Mouse (Mus musculus) forebrain, embryonic 13.5 days (tissue): ENCODE data around the gene Rpl36-ps4. TPM values are rescaled to one million over a fixed set of nuclear protein-coding genes. Genes with fewer than 3 reads are reported as not detected.
A peak's percentile ranks its signal among the peaks of the same experiment; 100 is the strongest.
"Not testable (repeated sequence)": the region's sequence is repeated elsewhere in the genome, so short reads cannot be mapped to it uniquely, and the experiment has no call there.

ENCODE experiments used
- ATAC-seq: fragments of 200-750 bp; cut with Nextera tagmentation; 2 replicates; pipeline ENCODE4 v1.8.0; 2017
- H3K27ac ChIP-seq: fragments of 300-500 bp; sonication (generic); 2 replicates; pipeline ENCODE4 v1.5.1; 2015; ENCODE audit warnings: inconsistent platforms, mild to moderate bottlenecking, moderate library complexity
- H3K27me3 ChIP-seq: fragments of 300-500 bp; sonication (generic); 2 replicates; pipeline ENCODE4 v1.6.1; 2015; ENCODE audit warnings: mild to moderate bottlenecking, inconsistent platforms
- H3K36me3 ChIP-seq: fragments of 300-500 bp; sonication (generic); 2 replicates; pipeline ENCODE4 v1.6.1; 2015; ENCODE audit warnings: mild to moderate bottlenecking, inconsistent platforms; ENCODE audit not compliant: poor library complexity, severe bottlenecking
- H3K4me1 ChIP-seq: fragments of 300-500 bp; sonication (generic); 2 replicates; pipeline ENCODE4 v1.6.1; 2015; ENCODE audit warnings: inconsistent platforms
- H3K4me2 ChIP-seq: fragments of 300-500 bp; sonication (generic); 2 replicates; pipeline ENCODE4 v1.6.1; 2015; ENCODE audit warnings: inconsistent platforms, mild to moderate bottlenecking, moderate library complexity
- H3K4me3 ChIP-seq: fragments of 300-500 bp; sonication (generic); 2 replicates; pipeline ENCODE4 v1.5.1; 2015; ENCODE audit warnings: mild to moderate bottlenecking, inconsistent platforms
- H3K9ac ChIP-seq: fragments of 300-500 bp; sonication (generic); 2 replicates; pipeline ENCODE4 v1.6.1; 2015; ENCODE audit warnings: mild to moderate bottlenecking, inconsistent platforms
- H3K9me3 ChIP-seq: fragments of 300-500 bp; sonication (generic); replicated peaks from 2 replicates; pipeline ENCODE4 v1.6.1; 2016; ENCODE audit warnings: inconsistent platforms
- WGBS: fragments of 180-500 bp; shearing (Covaris S2); methylation state at CpG from one replicate; pipeline ENCODE4 v1.1.7; 2015; 5-methylcytosine and 5-hydroxymethylcytosine counted together
- polyA plus RNA-seq: library from polyadenylated mRNA; unstranded; fragments of >200 nt; fragmentation: Nextera tagmentation; extraction: Ambion mirVana; gene quantifications from 2 replicates; pipeline ENCODE4 v1.2.1, GENCODE M21; 2015

The Rpl36-ps4 gene
- polyA plus RNA-seq, 1 experiment from 2014 or later = not detected

DNA sequence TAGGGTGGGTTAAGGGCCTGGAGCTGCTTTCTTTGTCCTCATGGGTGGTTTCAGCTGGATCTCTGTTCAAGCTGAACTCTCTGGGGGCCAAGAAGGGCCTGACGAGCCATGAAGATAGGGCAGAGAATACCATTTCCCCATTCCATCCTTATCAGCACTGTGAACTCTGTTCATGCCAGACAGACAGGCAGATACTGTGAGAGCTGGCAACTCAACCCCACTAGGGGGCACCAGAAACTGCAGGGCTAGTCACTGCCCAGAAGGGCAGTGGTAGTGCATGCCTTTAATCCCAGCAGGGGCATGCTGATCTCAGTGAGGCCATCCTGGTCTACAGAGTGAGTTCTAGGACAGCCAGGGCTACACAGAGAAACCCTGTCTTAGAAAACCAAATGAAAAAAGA, 38.2 kb upstream of the Rpl36-ps4 start:
- ATAC-seq = no peak
- Histone ChIP-seq H3K4me3 (no peak overlapping the region), H3K9me3 (no peaks in the 10 kb centered on the region), H3K4me2 (no peak overlapping the region), H3K4me1 (peaks cover 21% of the 10 kb centered on the region), H3K27ac (no peak overlapping the region), H3K9ac (no peak overlapping the region), H3K27me3 (no peaks in the 10 kb centered on the region), H3K36me3 (no peaks in the 10 kb centered on the region)
- WGBS = 76% methylated on average over 1 of the region's 1 CpGs

DNA sequence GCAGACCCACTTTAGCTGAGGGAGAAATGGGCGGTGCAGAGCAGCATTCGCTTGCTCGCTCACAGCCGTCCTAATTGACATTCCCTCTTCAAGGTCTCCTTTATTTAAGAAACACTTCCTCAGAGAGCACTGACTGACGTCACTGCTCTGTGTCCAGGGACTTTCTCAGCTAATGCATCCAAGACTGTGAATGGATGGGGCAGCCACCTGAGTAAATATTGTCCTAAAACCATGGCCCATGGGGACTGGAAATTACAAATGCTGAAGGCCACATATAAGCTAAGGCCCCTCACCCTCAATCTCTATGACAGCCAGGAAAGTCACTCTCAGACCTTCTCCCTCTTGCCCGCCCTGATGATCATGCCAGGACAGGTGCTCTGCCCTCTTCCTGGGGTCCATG, 23.6 kb upstream of the Rpl36-ps4 start:
- 47% methylated on average over 6 of the region's 6 CpGs for WGBS
- Histone ChIP-seq H3K27ac (no peak overlapping the region), H3K4me2 (no peak overlapping the region)

DNA sequence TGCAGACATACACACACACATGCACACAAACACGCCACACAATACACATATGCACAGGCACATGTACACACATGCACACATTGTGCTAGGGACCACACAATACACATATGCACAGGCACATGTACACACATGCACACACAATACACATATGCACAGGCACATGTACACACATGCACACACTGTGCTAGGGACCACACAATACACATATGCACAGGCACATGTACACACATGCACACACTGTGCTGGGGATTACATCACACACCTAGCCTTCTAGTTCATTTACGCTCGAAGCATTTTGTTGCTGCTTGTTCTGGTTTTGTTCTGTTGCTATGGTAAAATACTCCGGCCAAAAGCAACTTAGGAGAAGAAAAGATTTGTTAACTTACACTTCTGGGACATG, 20.1 kb upstream of the Rpl36-ps4 start:
- Histone ChIP-seq H3K36me3 (no peaks in the 10 kb centered on the region), H3K9ac (no peak overlapping the region), H3K4me2 (no peak overlapping the region), H3K27me3 (no peaks in the 10 kb centered on the region), H3K4me3 (no peak overlapping the region), H3K27ac (no peak overlapping the region), H3K9me3 (no peaks in the 10 kb centered on the region; the same call in 1 of the 2 replicates), H3K4me1 (peaks cover 23% of the 10 kb centered on the region)
- no peak; the same call in 1 of the 2 replicates for ATAC-seq
- 64% methylated on average over 4 of the region's 4 CpGs for WGBS

More for the DNA sequence above, 23.6 kb upstream of the Rpl36-ps4 start:
- Histone ChIP-seq H3K4me3 (no peak overlapping the region), H3K27me3 (no peaks in the 10 kb centered on the region), H3K9me3 (no peaks in the 10 kb centered on the region; the same call in 1 of the 2 replicates), H3K9ac (no peak overlapping the region), H3K4me1 (peaks cover 12% of the 10 kb centered on the region), H3K36me3 (no peaks in the 10 kb centered on the region)
- ATAC-seq = peak; percentile 36; the same call in 1 of the 2 replicates

DNA sequence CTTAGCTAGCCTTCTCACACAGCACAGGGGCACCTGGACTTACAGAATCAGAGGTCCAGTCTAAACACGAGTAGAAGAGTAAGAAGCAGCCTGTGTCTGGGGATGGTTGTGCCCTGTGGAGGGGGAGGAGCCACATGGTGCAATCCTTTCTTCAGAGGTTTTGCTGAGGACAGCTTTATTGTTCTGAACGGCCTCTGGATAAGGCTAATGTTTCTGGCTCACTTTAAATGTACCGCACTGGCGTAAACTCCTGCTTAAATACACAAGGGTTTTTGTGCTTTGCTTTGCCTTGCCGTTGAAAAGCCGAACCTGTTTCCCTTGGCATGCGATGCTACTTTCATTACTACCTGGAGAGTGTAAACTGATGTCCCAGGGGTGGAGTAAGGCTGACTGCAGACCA, 19.6 kb upstream of the Rpl36-ps4 start:
- 34% methylated on average over 7 of the region's 7 CpGs for WGBS
- Histone ChIP-seq H3K4me2 (no peak overlapping the region), H3K9ac (no peak overlapping the region), H3K4me3 (no peak overlapping the region), H3K27ac (no peak overlapping the region), H3K27me3 (no peaks in the 10 kb centered on the region), H3K9me3 (no peaks in the 10 kb centered on the region; the same call in 1 of the 2 replicates), H3K4me1 (peaks cover 23% of the 10 kb centered on the region), H3K36me3 (no peaks in the 10 kb centered on the region)
- ATAC-seq = no peak

DNA sequence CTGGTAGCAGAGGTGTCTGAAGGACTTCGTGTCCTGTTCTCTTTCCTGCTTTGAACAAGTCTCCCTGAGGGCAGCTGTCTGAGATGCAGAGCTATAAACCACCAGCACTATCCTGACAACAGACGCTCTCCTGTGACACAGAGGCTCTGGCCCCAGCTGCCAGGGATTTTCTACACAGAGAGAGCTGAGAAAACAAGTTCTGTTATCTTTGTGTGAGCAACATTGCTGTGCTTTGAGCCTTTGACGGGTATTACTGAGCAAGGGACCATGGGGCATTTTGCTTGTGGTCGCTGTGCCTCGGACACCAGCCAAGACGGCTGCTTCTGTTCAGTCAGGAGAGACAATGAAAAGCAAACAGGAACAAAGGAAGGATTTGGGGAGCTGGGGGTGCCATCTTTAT, 17.6 kb upstream of the Rpl36-ps4 start:
- peak; percentile 65 for ATAC-seq
- H3K9ac ChIP-seq = no peak overlapping the region
- H3K27ac ChIP-seq = peak overlapping the region; percentile 48; the same call in 1 of the 2 replicates
- peaks cover 18% of the 10 kb centered on the region for H3K4me1 ChIP-seq
- no peaks in the 10 kb centered on the region for H3K27me3 ChIP-seq
- no peak overlapping the region for H3K4me3 ChIP-seq
- no peaks in the 10 kb centered on the region for H3K36me3 ChIP-seq
- no peaks in the 10 kb centered on the region for H3K9me3 ChIP-seq
- 14% methylated on average over 6 of the region's 6 CpGs for WGBS
- peak overlapping the region; percentile 2; the same call in 1 of the 2 replicates for H3K4me2 ChIP-seq

DNA sequence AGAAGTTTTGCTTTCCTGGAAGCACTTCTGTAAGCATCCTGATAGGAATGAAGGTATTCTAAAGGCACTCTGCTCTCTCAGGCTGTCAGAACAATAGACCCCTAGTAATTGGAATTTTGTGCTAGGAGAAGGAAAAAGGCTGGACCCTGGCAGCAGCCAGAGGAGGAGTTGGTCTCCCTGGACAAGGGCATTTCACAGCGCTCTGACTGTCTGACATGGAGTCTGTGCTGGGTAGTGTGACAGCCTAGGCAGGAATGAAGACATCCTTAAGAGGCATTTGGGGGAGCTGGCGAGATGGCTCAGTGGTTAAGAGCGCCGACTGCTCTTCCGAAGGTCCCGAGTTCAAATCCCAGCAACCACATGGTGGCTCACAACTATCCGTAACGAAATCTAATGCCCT, 17.1 kb upstream of the Rpl36-ps4 start:
- H3K27me3 ChIP-seq = no peaks in the 10 kb centered on the region
- H3K9ac ChIP-seq = no peak overlapping the region
- H3K4me1 ChIP-seq = peaks cover 18% of the 10 kb centered on the region
- no peak overlapping the region for H3K4me3 ChIP-seq
- WGBS = 87% methylated on average over 8 of the region's 8 CpGs
- no peaks in the 10 kb centered on the region for H3K9me3 ChIP-seq
- peak overlapping the region; percentile 48; the same call in 1 of the 2 replicates for H3K27ac ChIP-seq
- peak overlapping the region; percentile 2; the same call in 1 of the 2 replicates for H3K4me2 ChIP-seq
- no peak; the same call in 1 of the 2 replicates for ATAC-seq
- H3K36me3 ChIP-seq = no peaks in the 10 kb centered on the region

DNA sequence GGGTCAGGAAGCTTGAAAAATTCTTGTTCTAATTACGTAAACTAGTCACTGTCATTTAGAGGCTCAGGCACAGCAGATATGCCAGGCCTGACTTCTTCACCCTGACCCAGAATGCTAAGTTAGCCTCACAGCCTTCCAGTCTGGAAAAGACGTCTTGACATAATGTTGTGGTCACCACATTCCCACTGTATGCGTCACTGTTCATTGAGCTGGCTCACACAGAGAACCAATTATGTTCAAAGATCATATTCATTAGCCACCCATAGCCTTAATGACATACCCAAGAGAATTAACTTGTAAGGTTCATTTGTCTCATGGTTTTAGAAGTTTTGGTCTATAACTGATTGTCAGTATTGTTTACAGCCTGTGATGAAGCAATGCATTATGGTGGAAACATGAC, 5.4 kb upstream of the Rpl36-ps4 start:
- no peak overlapping the region for H3K4me3 ChIP-seq
- no peaks in the 10 kb centered on the region for H3K36me3 ChIP-seq
- H3K27ac ChIP-seq = no peak overlapping the region
- no peak for ATAC-seq
- H3K9me3 ChIP-seq = peaks cover 4% of the 10 kb centered on the region; the same call in 1 of the 2 replicates
- H3K4me2 ChIP-seq = no peak overlapping the region
- H3K4me1 ChIP-seq = no peaks in the 10 kb centered on the region
- WGBS = 89% methylated on average over 3 of the region's 3 CpGs
- no peak overlapping the region for H3K9ac ChIP-seq
- no peaks in the 10 kb centered on the region for H3K27me3 ChIP-seq

DNA sequence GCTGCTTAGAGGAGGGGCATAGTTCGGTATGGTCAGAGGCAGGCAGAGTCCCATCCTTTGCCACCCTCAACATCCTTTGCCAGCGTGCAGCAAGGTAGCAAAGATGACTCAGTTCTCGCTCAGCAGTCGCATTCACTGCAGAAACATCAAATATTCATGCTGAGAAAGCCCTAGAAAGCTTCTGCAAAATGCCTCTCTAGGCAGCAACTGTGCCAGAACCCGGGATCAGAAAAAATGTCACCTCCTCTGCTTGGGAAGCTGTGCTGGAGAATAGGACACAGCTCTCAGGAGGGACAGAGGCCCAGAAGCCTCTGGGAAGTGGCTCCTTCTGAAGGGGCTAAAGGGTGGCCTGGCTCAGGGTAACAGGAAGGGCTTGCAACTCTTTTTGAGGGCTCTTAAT, 2.7 kb upstream of the Rpl36-ps4 start:
- Histone ChIP-seq H3K4me1 (no peaks in the 10 kb centered on the region), H3K27me3 (no peaks in the 10 kb centered on the region), H3K27ac (no peak overlapping the region), H3K9me3 (no peaks in the 10 kb centered on the region), H3K9ac (no peak overlapping the region), H3K4me2 (no peak overlapping the region), H3K4me3 (no peak overlapping the region), H3K36me3 (no peaks in the 10 kb centered on the region)
- no peak for ATAC-seq
- WGBS = 85% methylated on average over 5 of the region's 5 CpGs

DNA sequence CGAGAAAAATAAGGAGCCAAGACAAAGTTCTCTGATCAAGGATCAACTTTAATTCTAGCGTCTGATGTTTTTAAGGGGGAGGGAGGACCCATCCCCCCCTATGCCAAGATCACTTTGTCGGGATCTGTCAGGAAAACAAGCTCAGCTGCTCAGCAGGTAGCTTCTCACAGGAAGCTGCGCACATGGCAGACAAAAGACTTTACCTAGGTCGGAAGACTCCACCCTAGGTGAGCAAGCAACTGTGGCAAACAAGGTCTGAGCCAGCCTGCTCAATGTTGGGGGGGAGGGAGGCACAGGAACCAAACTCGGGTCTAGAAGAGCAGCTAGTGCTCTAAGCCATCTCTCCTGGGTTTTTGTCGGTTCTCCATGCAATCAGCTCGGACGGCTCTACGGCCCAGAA, 13.5 kb downstream of the Rpl36-ps4 start:
- no peak overlapping the region for H3K4me2 ChIP-seq
- H3K27ac ChIP-seq = no peak overlapping the region
- WGBS = 86% methylated on average over 10 of the region's 10 CpGs
- H3K36me3 ChIP-seq = no peaks in the 10 kb centered on the region
- no peak overlapping the region for H3K9ac ChIP-seq
- no peak overlapping the region for H3K4me3 ChIP-seq
- ATAC-seq = no peak
- H3K9me3 ChIP-seq = no peaks in the 10 kb centered on the region
- no peaks in the 10 kb centered on the region for H3K27me3 ChIP-seq
- H3K4me1 ChIP-seq = no peaks in the 10 kb centered on the region

DNA sequence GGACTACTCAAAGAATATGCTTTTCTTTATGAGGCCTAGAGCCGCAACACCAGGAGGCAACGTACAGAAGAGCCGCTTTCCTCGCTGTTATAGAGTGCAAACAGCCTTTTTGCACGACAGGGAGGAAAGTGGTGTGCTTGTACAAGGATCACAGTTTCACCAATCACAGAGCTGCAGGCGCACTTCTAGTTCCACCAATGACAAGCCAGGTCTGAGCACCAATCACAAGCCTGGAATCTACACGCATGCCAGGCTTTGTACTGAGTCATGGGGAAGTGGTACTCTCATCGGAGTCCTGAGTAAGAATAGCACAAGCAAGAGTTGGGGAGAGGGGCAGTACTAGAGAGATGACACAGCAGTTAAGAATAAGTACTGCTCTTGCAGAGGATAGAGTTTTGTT, 14.0 kb downstream of the Rpl36-ps4 start:
- Histone ChIP-seq H3K9me3 (no peaks in the 10 kb centered on the region), H3K36me3 (no peaks in the 10 kb centered on the region), H3K4me3 (no peak overlapping the region), H3K4me1 (no peaks in the 10 kb centered on the region), H3K4me2 (no peak overlapping the region), H3K27me3 (no peaks in the 10 kb centered on the region), H3K27ac (no peak overlapping the region), H3K9ac (no peak overlapping the region)
- WGBS = 87% methylated on average over 8 of the region's 8 CpGs
- ATAC-seq = no peak

DNA sequence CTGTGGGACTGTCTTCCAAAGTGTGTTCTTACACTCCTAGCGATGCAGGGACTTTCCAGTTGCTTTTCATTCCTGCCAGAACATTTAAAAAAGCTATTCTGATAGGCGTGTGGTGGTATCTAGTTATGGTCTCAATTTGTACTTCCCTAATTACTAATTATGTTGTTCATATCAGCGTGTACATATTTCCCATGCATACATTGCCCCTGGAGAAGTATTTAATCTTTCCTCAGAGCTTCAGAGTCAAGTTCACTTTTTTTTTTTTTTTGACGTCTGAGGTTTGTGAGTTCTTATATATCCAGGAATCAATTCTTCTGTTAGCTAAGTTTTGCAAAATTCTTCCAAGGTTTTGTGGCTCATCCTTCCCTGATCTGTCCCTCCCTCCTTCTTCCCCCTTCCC, 15.4 kb downstream of the Rpl36-ps4 start:
- Histone ChIP-seq H3K9ac (no peak overlapping the region), H3K4me2 (no peak overlapping the region), H3K36me3 (no peaks in the 10 kb centered on the region), H3K27me3 (no peaks in the 10 kb centered on the region), H3K27ac (no peak overlapping the region), H3K4me1 (no peaks in the 10 kb centered on the region), H3K4me3 (no peak overlapping the region), H3K9me3 (no peaks in the 10 kb centered on the region)
- WGBS = 88% methylated on average over 4 of the region's 4 CpGs
- no peak for ATAC-seq

DNA sequence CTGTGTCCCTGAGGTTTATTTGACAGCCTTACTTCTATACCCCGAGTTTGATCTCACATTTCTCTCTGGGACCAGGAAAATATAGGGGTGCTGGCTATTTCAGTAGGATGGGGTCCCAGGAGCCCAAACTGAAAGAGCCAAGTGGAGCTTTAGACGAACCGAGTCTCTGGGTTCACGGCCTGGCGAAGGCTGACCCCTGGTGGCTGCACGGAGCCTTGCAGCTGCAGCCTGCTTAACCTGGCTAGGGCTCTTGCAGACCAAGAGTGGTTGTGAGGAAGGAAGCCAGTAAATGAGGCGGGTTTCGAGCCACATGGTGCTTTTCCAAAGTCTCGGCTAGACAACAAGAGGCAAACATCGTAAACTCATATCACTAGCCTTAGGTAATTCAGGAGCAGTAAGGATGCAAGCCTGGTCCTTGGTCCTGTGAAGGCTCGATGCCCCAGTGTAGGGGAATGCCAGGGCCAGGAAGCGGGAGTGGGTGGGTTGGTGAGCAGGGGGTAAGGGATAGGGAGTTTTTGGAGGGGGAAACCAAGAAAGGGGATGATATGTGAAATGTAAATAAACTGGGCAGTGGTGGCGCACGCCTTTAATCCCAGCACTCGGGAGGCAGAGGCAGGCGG, 28.3 kb downstream of the Rpl36-ps4 start:
- H3K4me1 ChIP-seq = no peaks in the 10 kb centered on the region
- peak; percentile 81 for ATAC-seq
- no peaks in the 10 kb centered on the region for H3K27me3 ChIP-seq
- 45% methylated on average over 16 of the region's 16 CpGs for WGBS
- H3K27ac ChIP-seq = no peak overlapping the region
- H3K4me3 ChIP-seq = no peak overlapping the region
- H3K9ac ChIP-seq = no peak overlapping the region
- H3K36me3 ChIP-seq = no peaks in the 10 kb centered on the region
- no peak overlapping the region for H3K4me2 ChIP-seq
- H3K9me3 ChIP-seq = no peaks in the 10 kb centered on the region

DNA sequence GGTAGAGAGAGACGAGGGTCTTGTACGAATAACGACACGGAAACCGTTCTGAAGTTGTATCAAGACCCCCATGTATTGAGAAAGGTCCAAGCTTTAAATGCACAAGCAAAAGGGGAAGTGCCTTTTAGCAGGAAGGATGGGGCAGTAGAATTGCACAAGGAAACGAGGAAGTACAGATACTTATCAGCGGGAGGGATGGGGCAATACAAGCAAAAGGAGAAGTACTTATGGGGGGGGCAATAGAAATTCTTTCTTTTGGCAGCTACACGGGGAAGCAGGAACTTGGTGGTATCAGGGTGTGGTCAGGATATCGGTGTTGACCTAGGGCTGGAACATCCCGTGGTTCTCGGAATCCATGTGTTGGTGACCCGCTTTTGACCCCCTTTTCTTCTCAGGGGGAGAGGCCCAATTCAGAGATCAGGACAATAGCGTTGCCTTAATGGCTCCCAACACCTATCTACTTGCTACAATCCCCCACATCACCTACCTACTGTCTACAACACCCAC, 33.9 kb downstream of the Rpl36-ps4 start:
- not testable (repeated sequence) for H3K9ac ChIP-seq, H3K27ac ChIP-seq, H3K4me3 ChIP-seq, H3K9me3 ChIP-seq, H3K4me2 ChIP-seq, ATAC-seq, H3K4me1 ChIP-seq, H3K27me3 ChIP-seq, H3K36me3 ChIP-seq
- WGBS = 93% methylated on average over 13 of the region's 13 CpGs
